Mouse (Mus musculus) frontal cortex, adult 2 months (tissue): Measurements from ENCODE around the gene Olfr362. TPM values are rescaled to one million over a fixed set of nuclear protein-coding genes. Genes with fewer than 3 reads are reported as not detected.
"Not testable (repeated sequence)": the region's sequence is repeated elsewhere in the genome, so short reads cannot be mapped to it uniquely, and the experiment has no call there.

Source experiments
- DNase-seq, 2 experiments: peaks; one replicate each; pipeline ENCODE4 v3.0.0; 2022; ENCODE audit warnings: low spot score in 1 of 2; ENCODE audit errors: extremely low spot score in 1 of 2
- polyA plus RNA-seq: library from polyadenylated mRNA; depleted of rRNA; stranded (reverse); fragments of >200 nt; gene quantifications from 2 replicates; pipeline ENCODE4 v1.2.3, GENCODE M21; 2012; rRNA removed

The Olfr362 gene
- polyA plus RNA-seq: not detected in 2 replicates

GRCm38 (mm10) chr2:37117810-37118209 lies at the start of gene Olfr362:
TSS of gene Olfr362 (minus strand) at chr2:37117910.
- DNase-seq: no peak

DNA sequence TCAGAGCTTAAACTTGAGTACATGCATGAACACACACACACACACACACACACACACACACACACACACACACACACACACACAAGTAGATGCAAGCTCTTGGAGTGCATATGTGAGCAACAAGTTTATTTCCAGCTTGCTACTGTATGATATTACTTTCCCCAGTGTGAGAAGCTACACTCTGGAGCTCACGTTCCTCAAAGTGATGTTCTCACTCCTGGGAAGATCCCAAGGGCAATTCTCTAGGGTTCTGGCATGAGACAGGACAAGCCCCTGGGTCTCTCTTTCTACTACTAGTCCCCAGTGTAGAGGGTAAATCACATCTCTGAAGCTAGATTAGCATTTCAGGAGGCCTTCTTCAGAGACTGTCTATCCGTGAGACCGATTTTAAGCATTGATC lies 21.3 kb upstream of the Olfr362 start, which contains the start of gene Olfr364-ps1:
TSS of gene Olfr364-ps1 (plus strand) at position 301 of the 400 bp plus-strand sequence.
- DNase-seq: no peak

GRCm38 (mm10) chr2:37089190-37089589 lies 28.5 kb downstream of the Olfr362 start, which contains the start of gene Olfr361:
TSS of gene Olfr361 (minus strand) at chr2:37089290.
- DNase-seq: not testable (repeated sequence)

DNA sequence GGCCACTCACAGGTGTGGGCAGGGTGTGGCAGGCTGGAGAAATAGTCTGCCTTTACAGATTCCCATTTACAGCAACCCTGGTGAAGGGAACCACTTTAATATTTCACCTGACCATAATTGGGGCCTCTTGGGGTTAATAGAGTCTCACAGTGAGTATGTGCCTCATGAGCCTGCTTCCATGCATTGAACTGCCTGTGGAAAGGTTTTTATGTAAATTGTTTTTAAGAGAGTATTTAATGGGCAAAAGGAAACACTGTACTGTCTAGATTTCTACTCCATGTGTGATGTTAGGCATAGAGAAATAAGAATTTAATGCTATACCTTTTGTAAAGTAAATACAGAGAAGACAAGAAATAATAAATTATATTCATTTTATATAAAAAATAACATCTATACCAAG lies 52.3 kb downstream of the Olfr362 start, which contains the start of gene Olfr360:
TSS of gene Olfr360 (plus strand) at position 301 of the 400 bp plus-strand sequence.
- no peak for DNase-seq

Other genes starting within 250 kb of the Olfr362 start
- gene Olfr352, start 249.4 kb downstream of the Olfr362 start, polyA plus RNA-seq: not detected in 2 replicates
- gene Olfr353, start 225.0 kb downstream of the Olfr362 start, polyA plus RNA-seq: not detected in 2 replicates
- gene Olfr354, start 212.2 kb downstream of the Olfr362 start, polyA plus RNA-seq: not detected in 2 replicates
- not detected in 2 replicates for gene Olfr355, start 189.0 kb downstream of the Olfr362 start, polyA plus RNA-seq
- gene Olfr356, start 180.8 kb downstream of the Olfr362 start, polyA plus RNA-seq: not detected in 2 replicates
- not detected in 2 replicates for gene Olfr357, start 124.1 kb downstream of the Olfr362 start, polyA plus RNA-seq
- not detected in 2 replicates for gene Olfr358, start 108.6 kb downstream of the Olfr362 start, polyA plus RNA-seq
- gene Olfr360, start 52.2 kb downstream of the Olfr362 start, polyA plus RNA-seq: not detected in 2 replicates
- not detected in 2 replicates for gene Olfr361, start 28.6 kb downstream of the Olfr362 start, polyA plus RNA-seq
- gene Olfr364-ps1, start 21.4 kb upstream of the Olfr362 start, polyA plus RNA-seq: not detected in 2 replicates
- gene Olfr365, start 70.3 kb upstream of the Olfr362 start, polyA plus RNA-seq: not detected in 2 replicates
- gene Olfr366, start 93.7 kb upstream of the Olfr362 start, polyA plus RNA-seq: not detected in 2 replicates
- gene Olfr368, start 208.6 kb upstream of the Olfr362 start, polyA plus RNA-seq: not detected in 2 replicates
- 25.3 and 29.4 TPM in 2 replicates for gene Pdcl, start 241.4 kb upstream of the Olfr362 start, polyA plus RNA-seq